Mouse (Mus musculus): Measurements from ENCODE around the gene Dhcr7.

The Dhcr7 gene

GRCm38 (mm10) chr7:143833581-143834190 is 10.7 kb downstream of the Dhcr7 start:
- DNase-seq (ENCODE audit: inconsistent ontology term) = no peak

GRCm38 (mm10) chr7:143834316-143834715 is 11.4 kb downstream of the Dhcr7 start:
- no peak for DNase-seq (ENCODE audit: inconsistent ontology term)

- DNase-seq (ENCODE audit: inconsistent ontology term) = no peak
Observed at GRCm38 (mm10) chr7:143834972-143835371, 12.0 kb downstream of the Dhcr7 start.

- DNase-seq (ENCODE audit: inconsistent ontology term) = no peak
Observed at GRCm38 (mm10) chr7:143837705-143838358, 14.9 kb downstream of the Dhcr7 start.

- DNase-seq (ENCODE audit: inconsistent ontology term) = no peak
Observed at GRCm38 (mm10) chr7:143840121-143840520, 17.2 kb downstream of the Dhcr7 start.

- no peak for DNase-seq (ENCODE audit: inconsistent ontology term)
Observed at GRCm38 (mm10) chr7:143841301-143841700, 18.4 kb downstream of the Dhcr7 start.

GRCm38 (mm10) chr7:143848127-143848767 is 25.3 kb downstream of the Dhcr7 start:
- DNase-seq (ENCODE audit: inconsistent ontology term) = no peak

- no peak for DNase-seq (ENCODE audit: inconsistent ontology term)
Observed at GRCm38 (mm10) chr7:143848768-143849482, 26.0 kb downstream of the Dhcr7 start.

GRCm38 (mm10) chr7:143866538-143866937 is 43.6 kb downstream of the Dhcr7 start, which contains the start of gene Gm498:
TSS of gene Gm498 (plus strand) at chr7:143866838.
- no peak for DNase-seq (ENCODE audit: inconsistent ontology term)

GRCm38 (mm10) chr7:143868874-143869273 is 45.9 kb downstream of the Dhcr7 start:
- DNase-seq (ENCODE audit: inconsistent ontology term) = no peak

- DNase-seq (ENCODE audit: inconsistent ontology term) = no peak
Observed at GRCm38 (mm10) chr7:143883717-143884116, 60.8 kb downstream of the Dhcr7 start.

GRCm38 (mm10) chr7:143891146-143891545 is 68.2 kb downstream of the Dhcr7 start:
- DNase-seq (ENCODE audit: inconsistent ontology term) = peak; percentile 28

GRCm38 (mm10) chr7:143892361-143892760 is 69.4 kb downstream of the Dhcr7 start:
- DNase-seq (ENCODE audit: inconsistent ontology term) = no peak
